Mouse (Mus musculus) adrenal gland, postnatal 10 days (tissue): Measurements from ENCODE around the gene Slc22a6. TPM values are rescaled to one million over a fixed set of nuclear protein-coding genes. Genes with fewer than 3 reads are reported as not detected.

Experiments used
- total RNA-seq, 2 experiments: library from RNA; stranded (reverse); gene quantifications; 2 replicates each; pipeline ENCODE4 v1.2.3; 2021

The Slc22a6 gene
- total RNA-seq, 2 experiments from 2014 or later: not detected

Other genes starting within 250 kb of the Slc22a6 start
- not detected for gene Slc22a30, start 212.9 kb upstream of the Slc22a6 start, total RNA-seq
- gene Slc22a8, start 26.8 kb upstream of the Slc22a6 start, total RNA-seq: 1 to 10 TPM in 1 of 2 experiments, under 1 TPM in 1; 0.58 to 1.4 TPM
- gene Chrm1, start 45.8 kb downstream of the Slc22a6 start, total RNA-seq: 1 to 10 TPM; 2.1 to 2.5 TPM
- 100 to 1,000 TPM in 1 of 2 experiments, 10 to 100 TPM in 1; 97.4 to 178 TPM for gene Slc3a2, start 105.3 kb downstream of the Slc22a6 start, total RNA-seq
- 10 to 100 TPM; 51.1 to 58.8 TPM for gene Wdr74, start 117.8 kb downstream of the Slc22a6 start, total RNA-seq
- gene 1700092M07Rik, start 122.7 kb downstream of the Slc22a6 start, total RNA-seq: 1 to 10 TPM; 1.3 to 3.1 TPM
- 10 to 100 TPM; 73.8 to 75.8 TPM for gene Stx5a, start 123.4 kb downstream of the Slc22a6 start, total RNA-seq
- gene Nxf1, start 139.0 kb downstream of the Slc22a6 start, total RNA-seq: 100 to 1,000 TPM in 1 of 2 experiments, 10 to 100 TPM in 1; 88.6 to 107 TPM
- gene Tmem223, start 153.0 kb downstream of the Slc22a6 start, total RNA-seq: 100 to 1,000 TPM; 101 to 127 TPM
- 10 to 100 TPM; 48.6 to 50.0 TPM for gene Tmem179b, start 156.4 kb downstream of the Slc22a6 start, total RNA-seq
- gene Taf6l, start 168.4 kb downstream of the Slc22a6 start, total RNA-seq: 10 to 100 TPM; 12.4 to 19.5 TPM
- gene Polr2g, start 180.5 kb downstream of the Slc22a6 start, total RNA-seq: 10 to 100 TPM; 81.3 to 90.4 TPM
- 1 to 10 TPM; 2.0 to 2.3 TPM for gene Zbtb3, start 184.5 kb downstream of the Slc22a6 start, total RNA-seq
- gene Ttc9c, start 201.3 kb downstream of the Slc22a6 start, total RNA-seq: 10 to 100 TPM; 25.7 to 30.7 TPM
- 10 to 100 TPM; 58.0 to 62.7 TPM for gene Hnrnpul2, start 202.0 kb downstream of the Slc22a6 start, total RNA-seq
- gene AC129217.1, start 211.7 kb downstream of the Slc22a6 start, total RNA-seq: not detected
- 100 to 1,000 TPM; 157 to 160 TPM for gene Bscl2, start 219.4 kb downstream of the Slc22a6 start, total RNA-seq
- gene Gng3, start 221.2 kb downstream of the Slc22a6 start, total RNA-seq: 1 to 10 TPM; 5.8 to 9.8 TPM
- 1 to 10 TPM; 5.5 to 6.1 TPM for gene Lrrn4cl, start 232.7 kb downstream of the Slc22a6 start, total RNA-seq